Mouse (Mus musculus): ENCODE measurements around the gene Mnd1. TPM values are rescaled to one million over a fixed set of nuclear protein-coding genes. Genes with fewer than 3 reads are reported as not detected.

The Mnd1 gene
- total RNA-seq (2021) = 1 to 10 TPM; 2.0 to 3.0 TPM
- polyA plus RNA-seq (2012; rRNA removed) = 0.18 and 0.35 TPM in 2 replicates
- long read RNA-seq, partial matches to known transcripts = 0 of 1 reads
- long read RNA-seq, other reads (novel, unspliced or antisense) = 1 of 1 reads

GRCm38 (mm10) chr3:84155558-84156006 is at the start of gene Mnd1:
Gene Mnd1 (minus strand): TSS chr3:84155786.
- no peaks in the 10 kb centered on the region for H3K79me2 ChIP-seq (replicated peaks; ENCODE audit: control insufficient read depth, insufficient read depth, low read length)
- intact Hi-C loops (cut with DNase I) = loop anchor here (5.0 to 10.0 kb wide), 2 partner anchors 118 to 211 kb away; no protein-coding TSS in a partner anchor
- peak within 1 kb of the TSS; percentile 43 for H3K9ac ChIP-seq (ENCODE audit: low read depth, low read length)
- H3K36me3 ChIP-seq (ENCODE audit: control insufficient read depth, insufficient read depth, low read length) = no peaks in the 10 kb centered on the region
- peak within 1 kb of the TSS; percentile 60 for H3K4me3 ChIP-seq
- peak; percentile 97 to 99 for DNase-seq
- peak within 1 kb of the TSS; percentile 10; the same call in 1 of the 2 replicates for H3K27ac ChIP-seq
- TF ChIP-seq CTCF (IDR thresholded peaks at IDR 0.05) (no peak; the same call in none of the 2 replicates), POLR2A (IDR thresholded peaks at IDR 0.05; ENCODE audit: insufficient read depth, low read depth, low read length) (peak; percentile 83), EP300 (IDR thresholded peaks at IDR 0.05; ENCODE audit: insufficient read depth, low read depth, low read length) (0 out of 2 replicates have a peak, but pooled peaks have one; percentile 14)
- no peaks in the 10 kb centered on the region for H3K4me1 ChIP-seq (ENCODE audit: control insufficient read depth, insufficient read depth, low read length)
- no peaks in the 10 kb centered on the region for H3K27me3 ChIP-seq (ENCODE audit: control insufficient read depth, insufficient read depth, low read length)
- WGBS = under 1% methylated on average over 29 of the region's 29 CpGs

GRCm38 (mm10) chr3:84204640-84205039 is 49.1 kb upstream of the Mnd1 start:
- H3K36me3 ChIP-seq (ENCODE audit: control insufficient read depth, insufficient read depth, low read length) = no peaks in the 10 kb centered on the region
- no peak for DNase-seq
- H3K4me1 ChIP-seq (ENCODE audit: control insufficient read depth, insufficient read depth, low read length) = no peaks in the 10 kb centered on the region
- no peaks in the 10 kb centered on the region for H3K27me3 ChIP-seq (ENCODE audit: control insufficient read depth, insufficient read depth, low read length)
- 88% methylated on average over 5 of the region's 5 CpGs for WGBS
- no peak for TF ChIP-seq POLR2A (IDR thresholded peaks at IDR 0.05; ENCODE audit: insufficient read depth, low read depth, low read length)
- TF ChIP-seq CTCF (IDR thresholded peaks at IDR 0.05) = no peak
- TF ChIP-seq EP300 (IDR thresholded peaks at IDR 0.05; ENCODE audit: insufficient read depth, low read depth, low read length) = no peak
- no peak overlapping the region for H3K9ac ChIP-seq (ENCODE audit: low read depth, low read length)
- H3K79me2 ChIP-seq (replicated peaks; ENCODE audit: control insufficient read depth, insufficient read depth, low read length) = no peaks in the 10 kb centered on the region
- H3K4me3 ChIP-seq = no peak overlapping the region
- intact Hi-C loops (cut with DNase I) = loop anchor here (2.0 kb wide), 1 partner anchor 44 kb away; no protein-coding TSS in a partner anchor
- no peak overlapping the region for H3K27ac ChIP-seq

GRCm38 (mm10) chr3:84200559-84201420 is 45.2 kb upstream of the Mnd1 start:
- no peak for DNase-seq
- 77% methylated on average over 13 of the region's 13 CpGs for WGBS
- TF ChIP-seq CTCF (IDR thresholded peaks at IDR 0.05) (no peak), POLR2A (IDR thresholded peaks at IDR 0.05; ENCODE audit: insufficient read depth, low read depth, low read length) (no peak), EP300 (IDR thresholded peaks at IDR 0.05; ENCODE audit: insufficient read depth, low read depth, low read length) (no peak)
- intact Hi-C loops (cut with DNase I) = no loop called here
- Histone ChIP-seq H3K9ac (ENCODE audit: low read depth, low read length) (no peak overlapping the region), H3K27me3 (ENCODE audit: control insufficient read depth, insufficient read depth, low read length) (no peaks in the 10 kb centered on the region), H3K36me3 (ENCODE audit: control insufficient read depth, insufficient read depth, low read length) (no peaks in the 10 kb centered on the region), H3K4me3 (no peak overlapping the region), H3K4me1 (ENCODE audit: control insufficient read depth, insufficient read depth, low read length) (no peaks in the 10 kb centered on the region), H3K79me2 (replicated peaks; ENCODE audit: control insufficient read depth, insufficient read depth, low read length) (no peaks in the 10 kb centered on the region), H3K27ac (no peak overlapping the region)

- Histone ChIP-seq H3K4me3 (no peak overlapping the region), H3K36me3 (ENCODE audit: control insufficient read depth, insufficient read depth, low read length) (no peaks in the 10 kb centered on the region), H3K9ac (ENCODE audit: low read depth, low read length) (no peak overlapping the region), H3K4me1 (ENCODE audit: control insufficient read depth, insufficient read depth, low read length) (no peaks in the 10 kb centered on the region), H3K79me2 (replicated peaks; ENCODE audit: control insufficient read depth, insufficient read depth, low read length) (no peaks in the 10 kb centered on the region), H3K27ac (no peak overlapping the region), H3K27me3 (ENCODE audit: control insufficient read depth, insufficient read depth, low read length) (no peaks in the 10 kb centered on the region)
- 96% methylated on average over 9 of the region's 9 CpGs for WGBS
- intact Hi-C loops (cut with DNase I) = no loop called here
- no peak for TF ChIP-seq CTCF (IDR thresholded peaks at IDR 0.05)
- TF ChIP-seq EP300 (IDR thresholded peaks at IDR 0.05; ENCODE audit: insufficient read depth, low read depth, low read length) = no peak
- TF ChIP-seq POLR2A (IDR thresholded peaks at IDR 0.05; ENCODE audit: insufficient read depth, low read depth, low read length) = no peak
- no peak for DNase-seq
These were observed 43.9 kb upstream of the Mnd1 start for GRCm38 (mm10) chr3:84199516-84199915.

GRCm38 (mm10) chr3:84198229-84198628 is 42.6 kb upstream of the Mnd1 start:
- H3K79me2 ChIP-seq (replicated peaks; ENCODE audit: control insufficient read depth, insufficient read depth, low read length) = no peaks in the 10 kb centered on the region
- H3K27me3 ChIP-seq (ENCODE audit: control insufficient read depth, insufficient read depth, low read length) = no peaks in the 10 kb centered on the region
- 89% methylated on average over 3 of the region's 3 CpGs for WGBS
- H3K4me3 ChIP-seq = no peak overlapping the region
- H3K27ac ChIP-seq = no peak overlapping the region
- H3K36me3 ChIP-seq (ENCODE audit: control insufficient read depth, insufficient read depth, low read length) = no peaks in the 10 kb centered on the region
- no peaks in the 10 kb centered on the region for H3K4me1 ChIP-seq (ENCODE audit: control insufficient read depth, insufficient read depth, low read length)
- TF ChIP-seq CTCF (IDR thresholded peaks at IDR 0.05) = no peak
- TF ChIP-seq POLR2A (IDR thresholded peaks at IDR 0.05; ENCODE audit: insufficient read depth, low read depth, low read length) = no peak
- no peak for TF ChIP-seq EP300 (IDR thresholded peaks at IDR 0.05; ENCODE audit: insufficient read depth, low read depth, low read length)
- no peak for DNase-seq
- intact Hi-C loops (cut with DNase I) = no loop called here
- H3K9ac ChIP-seq (ENCODE audit: low read depth, low read length) = no peak overlapping the region

GRCm38 (mm10) chr3:84193881-84194280 is 38.3 kb upstream of the Mnd1 start:
- H3K79me2 ChIP-seq (replicated peaks; ENCODE audit: control insufficient read depth, insufficient read depth, low read length) = no peaks in the 10 kb centered on the region
- intact Hi-C loops (cut with DNase I) = no loop called here
- no peak for DNase-seq
- no peak overlapping the region for H3K27ac ChIP-seq
- H3K9ac ChIP-seq (ENCODE audit: low read depth, low read length) = no peak overlapping the region
- WGBS = 72% methylated on average over 4 of the region's 4 CpGs
- H3K36me3 ChIP-seq (ENCODE audit: control insufficient read depth, insufficient read depth, low read length) = no peaks in the 10 kb centered on the region
- no peak overlapping the region for H3K4me3 ChIP-seq
- no peaks in the 10 kb centered on the region for H3K27me3 ChIP-seq (ENCODE audit: control insufficient read depth, insufficient read depth, low read length)
- peaks cover 1% of the 10 kb centered on the region; the same call in 1 of the 2 replicates for H3K4me1 ChIP-seq (ENCODE audit: control insufficient read depth, insufficient read depth, low read length)
- TF ChIP-seq POLR2A (IDR thresholded peaks at IDR 0.05; ENCODE audit: insufficient read depth, low read depth, low read length) = no peak
- no peak for TF ChIP-seq CTCF (IDR thresholded peaks at IDR 0.05)
- no peak for TF ChIP-seq EP300 (IDR thresholded peaks at IDR 0.05; ENCODE audit: insufficient read depth, low read depth, low read length)

Measured in heart, adult 2 months (tissue).